Mouse (Mus musculus) testis, adult 10 weeks (tissue): ENCODE measurements around the gene Gfm1. TPM values are rescaled to one million over a fixed set of nuclear protein-coding genes. Genes with fewer than 3 reads are reported as not detected.

ENCODE experiments used
- polyA plus RNA-seq: library from polyadenylated mRNA; stranded (reverse); fragments of 350-450 nt; fragmentation: Illumina TruSeq; extraction: RNeasy Lipid Tissue Mini Kit (QIAGEN cat#74804); gene quantifications from one replicate; pipeline ENCODE4 v1.2.3, GENCODE M21; 2014; ENCODE audit warnings: low read depth, low replicate concordance

The Gfm1 gene
- 30.3 TPM for polyA plus RNA-seq

DNA sequence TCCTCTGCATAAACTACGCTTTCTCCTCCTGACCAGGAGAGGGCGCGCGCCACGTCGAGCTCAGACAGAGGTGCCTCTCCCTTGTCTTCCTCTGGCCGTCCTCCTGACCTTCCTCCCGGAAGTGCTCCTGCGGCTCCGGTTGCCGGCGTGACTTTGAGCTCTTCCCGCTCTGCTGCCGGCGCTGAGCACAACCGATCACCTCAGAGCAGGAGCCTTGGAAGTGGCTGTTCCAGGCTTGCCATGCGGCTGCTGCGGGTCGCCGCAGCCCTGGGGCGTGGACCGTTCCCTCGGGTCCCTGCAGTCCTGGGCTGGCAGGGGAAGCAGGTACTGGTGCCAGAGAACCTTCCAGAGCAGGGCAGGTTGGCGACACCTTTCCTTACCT lies at the start of gene Gfm1:
TSS of gene Gfm1 (plus strand) at position 98 of the 382 bp plus-strand sequence.

GRCm38 (mm10) chr3:67463450-67464372 lies 33.8 kb downstream of the Gfm1 start, which contains the start of gene Lxn:
Lxn (minus strand) TSS chr3:67463926.

DNA sequence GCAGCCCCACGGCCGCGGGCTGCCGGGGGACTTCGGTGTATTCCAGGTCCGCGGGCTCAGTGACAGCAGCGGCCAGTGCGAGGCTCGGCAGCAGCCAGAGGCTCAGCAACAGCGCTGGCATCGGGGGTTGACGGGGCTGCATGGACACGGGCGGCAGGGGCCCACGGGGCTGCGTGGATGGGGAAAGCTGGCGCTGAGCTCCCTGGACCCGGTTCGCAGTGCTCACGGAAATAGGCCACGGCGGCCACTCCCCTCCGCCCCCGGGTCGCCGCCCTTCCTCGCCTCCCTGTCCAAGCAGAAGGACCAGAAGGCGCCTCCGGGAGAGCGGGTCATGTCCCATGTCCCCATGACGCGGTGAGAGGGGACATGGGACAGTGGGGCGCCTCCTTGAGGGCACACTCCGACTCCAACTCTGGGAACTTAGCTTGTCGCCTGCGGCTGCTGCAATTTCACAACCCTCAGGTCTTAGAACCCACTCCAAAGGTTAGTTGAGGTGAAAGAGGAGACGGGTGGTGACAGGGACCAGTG lies 85.4 kb downstream of the Gfm1 start, which contains the start of gene Rarres1:
TSS of gene Rarres1 (minus strand) at position 250 of the 528 bp plus-strand sequence.

Other genes starting within 250 kb of the Gfm1 start
- gene Mlf1, start 56.0 kb upstream of the Gfm1 start, polyA plus RNA-seq: 2,275 TPM
- not detected for gene Gm17402, start 54.9 kb upstream of the Gfm1 start, polyA plus RNA-seq
- 16.4 TPM for gene Lxn, start 33.8 kb downstream of the Gfm1 start, polyA plus RNA-seq
- 7.5 TPM for gene Rarres1, start 85.4 kb downstream of the Gfm1 start, polyA plus RNA-seq
- gene Mfsd1, start 152.6 kb downstream of the Gfm1 start, polyA plus RNA-seq: 26.5 TPM